Mouse (Mus musculus): ENCODE results near the gene Pex11g. TPM values are rescaled to one million over a fixed set of nuclear protein-coding genes. Genes with fewer than 3 reads are reported as not detected.
A peak's percentile ranks its signal among the peaks of the same experiment; 100 is the strongest.

The Pex11g gene
- 1 to 10 TPM in 1 of 2 experiments, under 1 TPM in 1; 0.91 to 1.8 TPM for total RNA-seq (2021)
- long read RNA-seq, experiment 1, partial matches to known transcripts, result 1 of 3 reads
- long read RNA-seq, experiment 1, other reads (novel, unspliced or antisense), result 0 of 3 reads
- long read RNA-seq, experiment 2, partial matches to known transcripts, result 0 of 2 reads
- long read RNA-seq, experiment 2, other reads (novel, unspliced or antisense), result 1 of 2 reads

- DNase-seq (ENCODE audit: low spot score in 2 of 2), result peak; percentile 83 to 91
These were observed at the start of gene Pex11g for GRCm38 (mm10) chr8:3467006-3467885. TSS of gene Pex11g (minus strand) at chr8:3467680.

GRCm38 (mm10) chr8:3517117-3517495 lies 49.6 kb upstream of the Pex11g start:
- no peak for DNase-seq (ENCODE audit: low spot score in 2 of 2)

GRCm38 (mm10) chr8:3516450-3517116 lies 49.1 kb upstream of the Pex11g start:
- DNase-seq (ENCODE audit: low spot score in 2 of 2), result peak; percentile 94 to 97

GRCm38 (mm10) chr8:3515771-3516417 lies 48.4 kb upstream of the Pex11g start:
- peak; percentile 60 to 71 for DNase-seq (ENCODE audit: low spot score in 2 of 2)

- DNase-seq (ENCODE audit: low spot score in 2 of 2), result peak; percentile 87 to 93
These were observed 47.8 kb upstream of the Pex11g start, which contains the start of gene Pnpla6 for GRCm38 (mm10) chr8:3515260-3515671. TSS of gene Pnpla6 (plus strand) at chr8:3515384.

- DNase-seq (ENCODE audit: low spot score in 2 of 2), result no peak
These were observed 47.3 kb upstream of the Pex11g start for GRCm38 (mm10) chr8:3514681-3515247.

- no peak for DNase-seq (ENCODE audit: low spot score in 2 of 2)
These were observed 40.7 kb upstream of the Pex11g start for GRCm38 (mm10) chr8:3507979-3508754.

- peak; percentile 34 to 53 for DNase-seq (ENCODE audit: low spot score in 2 of 2)
These were observed 34.7 kb upstream of the Pex11g start for GRCm38 (mm10) chr8:3502217-3502616.

- peak; percentile 98 for DNase-seq (ENCODE audit: low spot score in 2 of 2)
These were observed 33.0 kb upstream of the Pex11g start, which contains the start of gene Mcoln1 for GRCm38 (mm10) chr8:3500235-3501090. TSS of gene Mcoln1 (plus strand) at chr8:3500457.

GRCm38 (mm10) chr8:3499751-3500150 lies 32.3 kb upstream of the Pex11g start:
- DNase-seq (ENCODE audit: low spot score in 2 of 2), result no peak

- no peak for DNase-seq (ENCODE audit: low spot score in 2 of 2)
These were observed 31.1 kb upstream of the Pex11g start for GRCm38 (mm10) chr8:3498583-3498982.

- DNase-seq (ENCODE audit: low spot score in 2 of 2), result no peak
These were observed 28.9 kb upstream of the Pex11g start for GRCm38 (mm10) chr8:3496428-3496748.

- DNase-seq (ENCODE audit: low spot score in 2 of 2), result no peak
These were observed 28.3 kb upstream of the Pex11g start for GRCm38 (mm10) chr8:3495578-3496427.

GRCm38 (mm10) chr8:3493845-3494208 lies 26.3 kb upstream of the Pex11g start:
- no peak for DNase-seq (ENCODE audit: low spot score in 2 of 2)

GRCm38 (mm10) chr8:3492901-3493844 lies 25.7 kb upstream of the Pex11g start, which contains the start of gene Zfp358:
TSS of gene Zfp358 (plus strand) at chr8:3493138.
- DNase-seq (ENCODE audit: low spot score in 2 of 2), result peak; percentile 65 to 70

- DNase-seq (ENCODE audit: low spot score in 2 of 2), result no peak
These were observed 17.7 kb upstream of the Pex11g start for GRCm38 (mm10) chr8:3485192-3485591.

- DNase-seq (ENCODE audit: low spot score in 2 of 2), result no peak
These were observed 16.1 kb upstream of the Pex11g start for GRCm38 (mm10) chr8:3483546-3483945.
